Mouse (Mus musculus) cerebellum, adult 8-10 months (tissue): ENCODE data around the gene Wfdc16.
"Not testable (repeated sequence)": the region's sequence is repeated elsewhere in the genome, so short reads cannot be mapped to it uniquely, and the experiment has no call there.

ENCODE experiments used
- DNase-seq: peaks from one replicate; pipeline ENCODE4 v3.0.0; 2022

Wfdc16 gene

DNA sequence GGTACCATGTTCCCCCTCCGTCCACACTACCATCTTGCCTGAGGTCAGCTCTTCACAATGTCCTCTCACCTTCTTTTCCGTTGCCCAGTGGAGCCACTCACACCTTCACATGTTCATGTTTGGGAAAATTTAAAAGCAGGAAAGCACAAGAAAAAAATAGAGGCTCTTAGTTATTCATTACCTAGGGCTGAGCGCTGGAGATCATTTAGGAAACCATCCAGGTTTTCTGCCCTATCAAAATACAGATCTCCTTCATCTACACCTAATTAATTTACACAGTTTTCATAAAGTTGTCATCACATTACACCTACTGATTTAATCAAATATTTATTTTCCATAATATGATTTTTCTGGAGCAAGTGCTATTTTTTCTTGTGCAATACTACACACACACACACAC lies at the start of gene Wfdc16:
Wfdc16 (minus strand) TSS at position 101 of the 400 bp plus-strand sequence.
- no peak for DNase-seq

DNA sequence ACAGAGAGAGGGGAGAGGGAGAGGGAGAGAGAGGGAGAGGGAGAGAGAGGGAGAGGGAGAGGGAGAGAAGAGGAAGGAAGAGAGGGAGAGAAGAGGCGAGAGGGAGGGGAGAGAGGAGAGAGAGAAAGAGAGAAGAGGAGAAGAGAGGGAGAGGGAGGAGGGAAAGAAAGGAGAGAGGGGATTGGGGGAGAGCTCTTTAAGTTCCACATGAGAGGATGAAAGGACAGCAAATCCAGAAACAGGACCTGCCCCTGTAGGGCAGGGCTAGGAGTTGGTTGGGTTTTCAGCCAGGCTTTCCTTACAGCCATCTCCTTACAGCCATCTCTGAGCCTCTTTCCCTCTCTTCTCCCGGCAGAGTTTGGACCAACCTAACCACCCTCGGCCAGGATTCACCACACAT lies 46.2 kb upstream of the Wfdc16 start, which contains the start of gene Wfdc13:
Wfdc13 (plus strand) TSS at position 301 of the 400 bp plus-strand sequence.
- no peak for DNase-seq

DNA sequence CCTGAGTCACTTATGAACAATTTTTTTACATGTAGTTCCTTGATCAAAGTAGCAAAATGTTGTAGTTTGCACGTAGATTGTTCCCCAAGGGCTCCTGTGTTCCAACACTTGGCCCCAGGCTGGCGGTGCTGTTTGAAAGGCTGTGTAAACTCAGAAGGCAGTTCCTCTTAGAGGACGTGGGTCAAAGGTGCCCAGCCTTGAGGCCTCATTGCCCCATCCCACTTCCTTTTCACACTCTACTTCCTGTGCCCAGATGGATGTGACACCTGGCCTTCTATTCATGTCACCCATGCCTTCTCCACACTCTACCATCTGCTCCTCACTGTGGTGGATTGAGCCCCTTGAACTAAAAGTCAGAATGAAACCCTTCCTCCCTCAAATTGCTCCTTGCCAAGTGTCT lies 41.3 kb upstream of the Wfdc16 start:
- no peak for DNase-seq

DNA sequence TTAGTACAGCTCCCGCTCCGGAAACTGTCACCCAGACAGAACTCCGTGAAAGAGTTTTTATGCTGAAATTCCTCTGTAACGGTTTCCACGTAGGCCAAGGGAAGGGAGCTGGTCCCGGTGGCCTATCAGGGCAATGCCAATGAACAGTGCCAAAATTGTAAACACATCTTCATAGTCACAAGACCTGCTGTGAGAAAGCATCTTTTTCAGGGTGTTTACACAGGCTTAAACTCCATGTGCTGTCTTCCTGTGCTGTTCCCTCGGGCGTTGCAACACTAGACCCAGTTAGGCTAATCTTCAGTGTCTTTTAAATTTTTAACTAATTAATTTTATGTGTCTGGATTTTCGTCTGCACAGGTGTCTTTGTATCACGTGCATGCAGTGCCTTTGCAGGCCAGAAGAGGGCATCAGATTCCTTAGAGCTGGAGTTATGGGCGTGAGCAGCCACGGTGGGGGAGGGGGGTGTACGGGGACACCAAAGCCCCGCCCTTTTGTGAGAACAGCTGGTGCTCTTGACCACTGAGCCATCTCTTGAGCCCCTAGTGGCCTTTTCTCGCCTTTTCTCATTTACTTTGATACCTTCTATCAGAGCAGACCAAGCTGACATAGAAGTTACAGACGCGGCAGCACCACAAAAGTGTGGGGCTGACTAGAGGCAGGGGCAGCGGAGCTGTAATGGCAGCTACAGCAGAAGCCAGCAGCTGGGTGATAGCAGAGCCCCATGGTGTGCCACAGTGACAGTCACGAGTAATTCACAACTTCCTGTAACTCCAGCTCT lies 40.4 kb upstream of the Wfdc16 start:
- peak; percentile 30 for DNase-seq

DNA sequence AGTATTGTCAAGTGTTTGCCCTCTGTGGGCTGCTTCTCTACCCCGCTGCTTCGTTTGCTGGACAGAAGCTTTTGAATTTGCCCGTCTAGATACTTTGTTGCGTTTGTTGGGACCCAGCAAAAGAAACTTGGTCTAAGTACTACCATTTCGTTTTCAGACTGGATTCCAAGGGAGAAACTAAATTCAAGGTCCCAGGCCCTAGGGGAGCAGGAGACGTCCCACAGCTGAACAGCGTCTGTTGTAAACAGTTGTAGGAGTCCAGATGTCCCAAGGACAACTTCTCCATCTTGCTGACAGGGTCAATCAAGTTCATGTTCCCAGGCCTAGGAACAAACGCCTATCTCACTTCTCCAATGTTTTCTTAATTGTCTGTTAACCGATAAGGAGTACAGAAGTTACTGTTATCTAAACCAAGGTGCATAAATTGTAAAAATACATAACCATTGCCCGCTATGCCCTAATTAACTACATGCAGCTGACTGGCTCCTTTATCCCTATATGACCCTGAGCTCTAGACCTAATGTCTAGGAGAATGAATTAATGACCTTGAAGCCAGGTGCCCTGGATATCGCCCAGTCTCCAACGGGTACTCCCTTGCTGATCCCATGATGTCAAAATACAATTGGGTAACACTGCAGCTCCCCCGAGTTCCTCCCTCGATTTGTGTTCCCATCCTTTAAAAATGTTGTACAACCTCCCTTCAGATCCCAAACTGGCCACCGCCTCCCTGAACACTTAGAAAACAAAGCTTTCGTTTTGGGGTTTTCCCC lies 38.5 kb upstream of the Wfdc16 start:
- no peak for DNase-seq

DNA sequence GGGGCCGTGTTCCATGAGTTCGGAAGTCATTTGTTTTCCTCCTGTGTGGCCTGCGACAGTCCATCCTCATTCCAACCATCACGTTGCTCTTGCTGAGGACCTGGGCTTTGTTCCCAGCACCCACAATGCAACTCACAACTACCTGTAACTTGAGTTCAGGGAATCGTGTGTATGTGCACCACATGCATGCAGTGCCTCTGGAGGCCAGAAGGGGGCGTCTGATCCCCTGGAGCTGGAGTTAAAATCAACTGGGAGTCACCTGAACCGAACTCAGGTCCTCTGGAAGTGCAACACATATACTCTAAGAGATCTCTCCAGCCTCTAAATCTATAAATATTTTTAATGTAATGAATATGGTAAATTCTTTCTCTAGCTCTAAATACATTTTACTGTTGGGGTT lies 37.5 kb upstream of the Wfdc16 start:
- no peak for DNase-seq

DNA sequence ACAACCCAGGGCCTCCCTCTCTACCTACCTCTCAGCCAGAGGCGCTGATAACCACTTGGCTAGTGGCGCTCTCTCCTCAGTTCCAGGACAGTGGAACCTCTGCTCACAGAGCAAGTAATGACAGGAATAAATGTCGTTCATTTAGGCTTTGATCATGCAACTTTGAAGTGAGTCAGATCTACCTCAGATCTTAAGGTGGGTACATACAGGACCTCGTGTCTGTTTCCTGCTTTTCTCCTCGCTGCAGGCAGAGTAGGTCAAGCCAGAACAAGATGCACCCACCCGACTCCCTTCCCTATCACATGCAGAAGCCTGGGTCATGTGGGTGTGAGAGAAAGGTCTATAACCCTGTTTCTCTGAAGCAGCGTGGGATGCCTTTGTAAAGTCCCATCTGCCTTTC lies 35.4 kb upstream of the Wfdc16 start, which contains the start of gene Wfdc11:
Wfdc11 (minus strand) TSS at position 101 of the 400 bp plus-strand sequence.
- DNase-seq: no peak

DNA sequence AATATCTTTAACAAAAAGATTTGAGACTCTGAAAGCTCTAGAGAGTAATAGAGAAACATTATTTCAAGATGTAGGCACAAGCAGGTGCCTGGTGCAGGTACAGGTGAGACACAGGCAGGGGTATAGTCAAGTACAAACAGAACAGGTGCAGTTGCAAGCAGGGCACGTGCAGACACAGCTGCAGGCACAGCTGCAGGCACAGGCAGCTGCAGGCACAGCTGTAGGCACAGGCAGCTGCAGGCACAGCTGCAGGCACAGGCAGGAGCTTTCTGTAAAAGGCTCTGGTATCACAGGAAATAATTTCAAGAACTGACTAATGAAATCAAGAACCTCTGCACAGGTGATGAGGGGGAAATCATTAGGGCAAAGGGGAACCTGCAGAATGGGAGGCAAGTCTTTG lies 32.3 kb upstream of the Wfdc16 start:
- DNase-seq: no peak

DNA sequence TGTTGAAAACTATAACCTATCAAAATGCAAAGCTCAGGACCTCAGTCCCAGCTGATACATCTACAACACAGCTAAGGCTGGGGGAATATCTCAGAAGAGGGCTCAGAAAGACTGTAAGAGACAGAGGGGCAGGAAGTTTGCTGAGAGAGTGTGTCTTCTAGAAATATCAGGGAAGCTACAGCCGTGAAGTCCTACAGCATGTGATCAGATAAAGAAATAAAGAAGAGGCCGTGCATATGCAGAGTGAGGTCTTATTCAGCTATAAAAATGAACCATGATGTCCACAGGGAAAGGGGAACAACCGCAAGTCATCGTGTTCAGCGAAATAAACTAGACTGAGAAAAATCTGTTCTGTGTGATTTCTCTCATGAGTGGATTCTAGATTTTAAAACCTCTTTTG lies 31.7 kb upstream of the Wfdc16 start:
- no peak for DNase-seq

DNA sequence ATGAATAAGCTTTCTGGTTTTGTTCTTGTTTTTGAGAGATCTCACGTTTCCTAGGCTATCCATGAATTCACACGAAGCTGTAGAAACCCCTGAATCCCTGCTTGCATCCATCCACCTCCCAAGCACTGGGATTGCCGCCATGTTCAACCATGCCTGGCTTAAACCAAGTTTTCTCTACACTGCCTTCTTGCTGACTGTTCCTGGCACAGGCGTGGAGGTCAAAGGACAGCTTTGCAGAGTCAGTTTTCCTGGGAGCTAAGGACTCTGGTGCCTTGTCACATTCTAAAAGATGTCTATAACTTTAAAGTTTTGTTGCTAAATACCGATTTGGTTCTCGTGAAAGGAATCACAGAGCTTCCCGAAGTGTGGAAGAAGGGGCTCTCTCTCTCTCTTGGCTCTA lies 26.3 kb upstream of the Wfdc16 start:
- DNase-seq: no peak

DNA sequence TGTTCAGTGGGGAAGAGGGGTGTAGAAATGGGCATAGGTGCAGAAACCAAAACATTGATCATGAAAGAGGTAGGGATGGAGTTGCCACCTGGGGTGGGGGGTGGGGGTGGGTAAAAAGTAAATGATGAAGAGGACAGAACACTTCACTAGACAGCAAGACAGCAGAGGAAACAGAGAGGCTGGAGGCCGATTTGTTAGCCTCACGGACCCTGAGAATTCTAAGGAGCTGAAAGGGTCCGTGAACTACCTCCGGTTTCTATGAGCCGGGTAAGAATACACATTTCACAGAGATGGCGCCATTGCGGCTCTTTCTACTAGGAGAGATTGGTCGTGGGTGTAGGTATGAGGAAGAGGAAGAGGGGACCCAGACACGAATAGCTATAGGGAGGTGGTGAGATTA lies 17.9 kb upstream of the Wfdc16 start, which contains the start of gene Wfdc9:
Wfdc9 (minus strand) TSS at position 101 of the 400 bp plus-strand sequence.
- DNase-seq: no peak

DNA sequence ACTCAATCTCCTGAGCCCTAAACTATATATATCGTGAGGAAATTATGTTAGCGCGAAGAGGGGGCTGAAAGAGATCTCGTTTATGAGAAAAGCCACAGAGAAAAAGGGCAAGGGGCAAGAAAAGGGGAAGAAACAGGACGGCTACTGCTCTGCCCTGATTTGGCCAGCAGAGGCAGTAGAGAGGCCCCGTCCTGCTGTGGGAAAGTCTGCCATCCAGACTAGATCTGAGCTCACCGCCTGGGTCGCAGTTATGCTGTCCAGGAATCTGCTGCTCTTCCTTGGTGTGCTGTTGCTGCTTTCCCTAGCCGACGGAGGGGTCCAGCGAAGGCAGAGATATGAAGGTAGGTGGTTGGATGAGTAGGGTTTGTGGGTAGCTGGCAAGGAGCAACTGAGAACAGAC lies 17.3 kb upstream of the Wfdc16 start, which contains the start of gene Wfdc10:
Wfdc10 (plus strand) TSS at position 189 of the 400 bp plus-strand sequence.
- DNase-seq: peak; percentile 13

DNA sequence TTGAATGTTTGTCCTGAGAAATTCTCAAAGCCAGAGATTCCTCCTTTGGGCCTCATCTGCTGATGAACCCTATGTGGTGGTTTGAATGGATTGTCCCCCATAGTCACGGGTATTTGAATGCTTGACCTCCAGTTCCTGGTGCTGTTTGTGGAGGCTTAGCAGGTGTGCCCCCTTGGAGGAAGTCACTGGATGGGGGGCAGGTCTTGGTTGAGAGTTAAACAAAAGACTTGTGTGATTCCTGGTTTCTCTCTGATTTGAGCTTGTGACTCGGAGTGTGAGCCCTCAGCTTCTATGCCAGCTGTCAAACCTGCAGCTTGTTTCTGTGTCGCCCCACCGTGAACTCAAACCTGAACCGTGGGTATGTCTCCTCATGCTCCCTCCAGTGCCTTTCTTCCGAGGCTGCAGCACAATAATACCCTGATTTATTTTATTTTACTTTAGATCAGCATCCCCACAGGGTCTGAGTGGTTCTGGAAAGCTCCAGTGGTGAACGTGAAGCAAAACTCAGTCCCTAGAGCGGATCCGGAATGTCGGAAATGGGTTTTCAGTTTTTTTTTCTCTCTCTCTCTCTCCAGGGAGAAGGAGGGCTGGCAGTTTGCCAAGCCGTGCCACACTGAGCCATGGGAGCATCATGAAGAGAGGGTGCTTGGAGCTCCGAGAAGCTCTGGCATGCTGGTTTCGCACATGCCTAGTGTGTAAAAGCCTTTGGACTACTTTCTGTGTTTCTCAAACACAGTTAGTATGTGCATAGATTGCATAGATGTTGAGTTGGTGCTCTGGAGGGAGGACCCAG lies 3.5 kb upstream of the Wfdc16 start:
- DNase-seq: no peak

DNA sequence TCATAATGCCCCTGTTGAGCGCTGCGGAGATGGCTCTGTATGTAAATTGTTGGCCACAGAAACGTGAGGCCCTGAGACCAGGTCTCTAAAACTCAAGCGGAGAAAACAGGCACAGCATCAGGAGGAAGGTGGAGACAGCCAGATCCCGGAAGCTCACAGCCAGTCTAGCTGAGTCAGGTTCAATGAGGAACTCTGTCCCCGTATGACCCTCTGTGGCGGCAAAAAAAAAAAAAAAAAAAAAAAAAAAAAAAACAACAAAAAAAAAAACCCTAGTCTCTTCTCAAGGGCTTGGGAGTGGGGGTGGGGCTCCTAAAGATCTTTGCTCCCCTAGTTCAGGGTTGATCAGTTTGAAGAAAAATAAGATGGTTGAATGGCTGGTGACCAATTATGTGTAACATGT lies 2.5 kb upstream of the Wfdc16 start:
- no peak for DNase-seq

DNA sequence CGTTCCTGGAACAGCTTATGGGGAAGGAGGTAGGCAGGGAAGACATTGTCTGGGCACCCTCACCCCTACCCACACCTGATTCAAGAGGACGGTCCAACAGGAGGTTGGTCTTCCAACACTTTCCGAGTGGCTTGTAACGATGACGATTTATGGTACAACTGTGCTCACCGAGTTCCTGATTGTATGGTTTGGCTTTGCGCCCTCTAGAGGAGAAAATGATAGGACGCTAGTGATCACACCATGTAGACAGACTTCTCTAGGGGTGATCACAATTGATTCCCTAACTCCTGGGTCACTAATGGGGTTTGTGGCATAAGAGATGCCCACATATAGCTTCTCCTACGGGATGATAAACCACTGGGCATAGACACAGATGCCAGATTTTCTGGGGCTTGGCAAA lies 3.3 kb downstream of the Wfdc16 start:
- no peak for DNase-seq

DNA sequence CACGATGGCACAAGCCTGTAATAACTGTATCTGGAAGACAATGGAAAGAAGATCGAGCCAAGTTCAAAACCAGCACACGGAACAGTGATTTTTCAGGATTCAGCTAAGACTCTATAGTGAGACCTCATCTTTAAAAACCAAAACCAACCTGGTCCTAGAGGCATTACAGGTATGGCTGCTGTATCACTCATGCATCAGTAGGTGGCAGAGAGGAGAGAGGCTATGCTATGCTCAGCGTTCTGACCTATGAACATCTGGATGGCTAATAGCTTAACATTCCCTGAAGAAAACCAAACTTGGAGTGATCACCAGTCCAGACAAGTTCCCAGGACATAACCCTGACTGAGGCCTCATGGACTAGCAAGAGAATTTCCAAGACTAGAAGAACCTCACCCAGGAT lies 16.8 kb downstream of the Wfdc16 start:
- DNase-seq: no peak

DNA sequence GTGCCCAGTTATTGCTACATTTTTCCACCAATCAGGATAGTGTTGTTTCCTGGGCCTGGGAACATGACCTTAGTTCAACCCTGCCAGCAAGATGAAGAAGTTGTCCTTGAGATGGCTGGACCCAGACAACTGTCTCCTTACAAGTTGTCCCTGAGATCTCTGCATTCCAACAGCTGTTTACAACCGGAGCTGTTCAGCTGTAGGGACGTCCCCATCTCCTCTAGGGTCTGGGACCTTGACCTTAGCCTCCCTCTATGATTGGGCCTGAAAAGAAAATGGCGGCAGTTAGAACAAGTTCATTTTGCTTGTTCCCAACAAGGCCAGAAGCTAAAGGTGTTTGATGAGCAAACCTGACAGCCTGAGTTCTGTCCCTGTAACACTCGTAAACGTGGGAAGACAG lies 19.5 kb downstream of the Wfdc16 start:
- DNase-seq: no peak

DNA sequence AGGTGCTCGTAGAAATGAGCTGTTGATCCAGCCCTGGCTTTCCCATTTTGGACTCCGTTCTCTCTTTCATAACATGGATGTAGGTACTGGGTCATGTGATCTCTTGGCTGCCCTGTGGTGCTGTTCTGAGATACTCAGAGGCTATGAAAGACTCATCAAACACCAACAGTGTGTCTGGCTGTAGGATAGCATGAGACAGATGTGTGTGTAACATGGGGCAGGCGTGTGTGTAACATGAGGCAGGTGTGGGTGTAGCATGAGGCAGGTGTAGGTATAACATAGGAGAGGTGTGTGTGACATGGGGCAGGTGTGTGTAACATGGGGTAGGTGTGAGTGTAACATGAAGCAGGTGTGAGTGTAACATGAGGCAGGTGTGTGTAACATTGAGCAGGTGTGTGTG lies 23.2 kb downstream of the Wfdc16 start:
- DNase-seq: no peak

DNA sequence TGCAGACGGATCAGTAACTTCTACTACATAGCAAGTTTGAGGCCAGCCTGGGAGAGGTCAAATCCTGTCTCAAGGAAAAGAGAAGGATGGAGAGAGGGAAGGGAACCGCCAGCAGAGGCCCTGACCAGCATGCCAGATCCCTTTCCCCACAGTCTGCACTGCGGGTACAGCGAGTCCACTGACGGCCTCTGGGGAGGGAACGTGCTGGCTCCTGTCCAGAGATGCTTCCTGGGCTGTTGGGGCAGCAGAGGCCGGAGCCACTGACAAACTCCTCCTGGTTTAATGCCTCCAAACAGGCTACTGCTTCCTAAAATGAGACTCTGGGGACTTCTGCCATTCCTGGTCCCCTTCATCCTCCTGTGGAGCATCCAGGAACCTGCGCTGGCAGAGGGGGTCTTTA lies 25.1 kb downstream of the Wfdc16 start, which contains the start of the genes Wfdc6b and Wfdc8:
Wfdc6b (plus strand) TSS at position 52 of the 400 bp plus-strand sequence.
Wfdc8 (minus strand) TSS at position 156 of the 400 bp plus-strand sequence.
- not testable (repeated sequence) for DNase-seq

DNA sequence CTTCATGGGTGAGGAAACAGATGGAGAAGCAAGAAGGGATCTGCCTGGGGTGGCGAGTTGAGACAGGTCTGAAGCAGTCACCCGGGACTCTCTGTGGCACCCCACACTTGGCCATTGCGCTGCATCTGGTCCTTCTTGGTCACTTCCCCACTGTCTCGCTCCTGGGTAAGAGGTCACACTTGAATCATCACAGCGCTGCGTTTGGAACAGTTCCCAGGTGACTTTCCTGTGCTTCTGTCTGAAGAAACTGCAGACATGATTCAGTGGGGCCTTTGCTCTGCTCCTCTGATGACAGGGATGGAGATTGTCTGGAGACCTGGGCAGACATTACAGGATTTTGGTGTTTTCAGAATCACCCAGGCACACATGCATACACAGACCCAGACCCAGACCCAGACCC lies 29.8 kb downstream of the Wfdc16 start:
- no peak for DNase-seq

DNA sequence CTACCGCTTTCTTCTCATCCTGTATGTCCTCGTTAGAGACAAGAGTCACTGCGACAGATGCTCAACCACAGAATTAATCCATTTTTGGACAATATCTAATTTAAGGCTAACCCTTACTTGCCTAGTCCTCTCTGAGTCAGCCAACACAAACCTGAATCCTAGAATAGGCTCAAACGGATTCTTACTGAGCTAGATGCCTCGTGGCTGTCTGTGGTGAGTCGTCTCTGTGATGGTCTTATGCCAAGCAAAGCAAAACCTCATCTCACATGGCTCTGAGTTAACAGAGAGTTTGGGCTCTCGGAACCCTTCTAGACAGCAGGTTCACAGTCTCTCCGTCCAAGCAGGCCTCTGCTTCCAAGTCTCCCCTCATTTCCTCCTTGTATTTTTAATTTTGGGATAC lies 34.2 kb downstream of the Wfdc16 start:
- no peak for DNase-seq

DNA sequence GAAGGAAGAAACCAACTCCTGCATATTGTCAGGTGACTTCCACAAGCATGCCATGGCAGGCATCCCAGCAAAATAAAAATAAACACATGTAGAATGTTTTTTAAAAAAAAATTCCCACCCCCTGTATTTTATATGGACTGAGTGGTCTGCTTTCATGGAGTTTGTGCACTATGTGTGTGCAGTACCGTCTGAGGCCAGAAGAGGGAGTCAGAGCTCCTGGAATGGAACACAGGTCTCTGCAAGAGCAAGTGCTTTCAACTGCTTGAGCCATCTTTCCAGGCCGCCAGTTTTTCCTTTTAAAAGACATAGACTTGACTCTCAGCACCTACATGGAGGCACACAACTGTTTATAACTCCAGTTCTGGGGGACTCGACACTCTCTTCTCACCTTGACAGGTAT lies 35.1 kb downstream of the Wfdc16 start:
- no peak for DNase-seq

DNA sequence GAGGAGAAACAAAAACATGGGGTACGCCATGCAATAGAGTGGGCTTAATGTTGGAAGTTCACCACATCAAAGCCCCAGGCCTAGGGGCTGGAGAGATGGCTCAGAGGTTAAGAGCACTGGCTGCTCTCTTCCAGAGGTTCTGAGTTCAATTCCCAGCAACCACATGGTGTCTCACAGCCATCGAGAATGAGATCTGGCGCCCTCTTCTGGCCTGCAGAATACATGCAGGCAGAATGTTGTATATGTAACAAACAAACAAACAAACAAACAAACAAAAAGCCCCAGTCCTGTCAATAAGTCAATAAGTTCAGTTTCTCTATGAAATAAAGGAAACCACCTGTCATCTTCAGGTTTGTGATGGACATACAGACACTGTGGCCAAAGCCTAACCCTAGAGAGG lies 38.4 kb downstream of the Wfdc16 start:
- no peak for DNase-seq
